ENCODE assay signal across 8 mouse cellular contexts in the genomic region with DNA sequence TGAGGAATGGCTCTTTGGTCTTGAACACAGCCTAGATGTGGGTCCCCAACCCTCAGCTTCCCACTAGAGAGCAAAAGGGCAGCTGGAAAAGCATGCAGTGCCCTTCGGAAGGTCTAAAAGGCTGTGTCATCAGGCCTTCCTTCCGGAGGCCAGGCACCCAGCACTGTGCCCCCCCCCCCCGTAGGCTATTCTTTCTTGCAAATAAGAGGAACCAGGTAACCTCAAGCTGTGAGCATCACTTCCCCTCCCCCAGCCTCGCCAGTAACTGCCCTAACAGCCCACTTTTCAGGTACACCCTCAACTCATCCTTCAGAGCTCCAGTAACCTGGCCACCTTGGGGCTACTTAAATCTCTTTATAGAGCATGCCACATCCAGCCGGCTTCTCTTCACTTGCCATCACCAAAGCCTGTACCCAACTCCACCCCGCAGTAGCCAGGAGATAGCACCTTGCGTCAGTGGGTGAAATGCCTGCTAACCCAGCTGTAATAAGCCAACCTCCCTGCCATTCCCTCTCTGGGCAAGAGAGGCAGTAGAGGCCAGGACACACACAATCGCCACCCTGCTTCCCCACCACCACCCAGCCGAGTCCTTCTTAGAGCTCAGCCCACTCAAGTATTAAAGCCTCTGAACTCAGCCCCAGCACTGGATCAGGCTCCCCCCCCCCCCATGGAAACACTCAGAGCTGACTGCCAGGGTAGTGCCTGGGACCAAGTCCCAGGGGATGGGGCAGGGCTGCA. TPM values are rescaled to one million over a fixed set of nuclear protein-coding genes. Genes with fewer than 3 reads are reported as not detected.
DNase-seq lines count a peak whose midpoint lies in the region; ATAC-seq lines count a peak whose summit lies in the region.

No protein-coding gene starts in this region.

- H3K36me3 ChIP-seq in heart, embryonic 12.5 days: no peaks in the 10 kb centered on the region
- H3K36me3 ChIP-seq in midbrain, embryonic 13.5 days: no peaks in the 10 kb centered on the region

- H3K4me3 ChIP-seq in heart, embryonic 12.5 days: no peak overlapping the region
- H3K4me3 ChIP-seq in midbrain, embryonic 13.5 days (replicated peaks): no peak overlapping the region

- intact Hi-C loops in heart, postnatal 25 days (cut with DNase I): loop anchor here (5.0 kb wide), 1 partner anchor 267 kb away; the partner anchor contains the start of gene Pex26

- peak; percentile 95 for DNase-seq in heart, adult 11 months
- no peak for DNase-seq in heart, postnatal 25 days (ENCODE audit: low spot score)
- peak; percentile 53 for DNase-seq in NIH3T3 (ENCODE audit: low read depth)
- DNase-seq in kidney, postnatal 36 days: peak; percentile 70 to 72
- DNase-seq in thymus, postnatal 10 days (ENCODE audit: low spot score in 2 of 2): peak; percentile 62
- no peak for DNase-seq in gastrocnemius, postnatal 4 days (ENCODE audit: low spot score in 2 of 2)

- H3K4me1 ChIP-seq in heart, embryonic 12.5 days (replicated peaks): peaks cover 29% of the 10 kb centered on the region
- peaks cover 10% of the 10 kb centered on the region for H3K4me1 ChIP-seq in midbrain, embryonic 13.5 days (replicated peaks)

- WGBS in heart, embryonic 12.5 days: 39% methylated on average over 9 of the region's 9 CpGs
- 37% methylated on average over 9 of the region's 9 CpGs for WGBS in midbrain, embryonic 13.5 days

- ATAC-seq in heart, embryonic 12.5 days (ENCODE audit: insufficient number of reproducible peaks, low FRiP score): no peak
- ATAC-seq in midbrain, embryonic 13.5 days: peak; percentile 6; the same call in 1 of the 2 replicates

- no peak overlapping the region for H3K9ac ChIP-seq in heart, embryonic 12.5 days
- no peak overlapping the region for H3K9ac ChIP-seq in midbrain, embryonic 13.5 days (replicated peaks)

- H3K27me3 ChIP-seq in heart, embryonic 12.5 days (replicated peaks): no peaks in the 10 kb centered on the region
- peaks cover 9% of the 10 kb centered on the region for H3K27me3 ChIP-seq in midbrain, embryonic 13.5 days

- H3K9me3 ChIP-seq in heart, embryonic 12.5 days (replicated peaks): no peaks in the 10 kb centered on the region
- no peaks in the 10 kb centered on the region for H3K9me3 ChIP-seq in midbrain, embryonic 13.5 days

- H3K4me2 ChIP-seq in heart, embryonic 12.5 days: 0 out of 2 replicates have a peak overlapping the region, but pooled peaks have one; percentile 9
- H3K4me2 ChIP-seq in midbrain, embryonic 13.5 days (replicated peaks): peak overlapping the region; percentile 94; the same call in 1 of the 2 replicates

- no peak overlapping the region for H3K27ac ChIP-seq in heart, embryonic 12.5 days (ENCODE audit: poor library complexity, severe bottlenecking)
- H3K27ac ChIP-seq in midbrain, embryonic 13.5 days: no peak overlapping the region

RNA-seq across cellular contexts. Expression of gene Bid, which starts 1.6 kb away (rescaled TPM):
- total RNA-seq in heart, postnatal 25 days (2021): 1 to 10 TPM in 1 of 2 experiments, under 1 TPM in 1; 0.89 to 1.2 TPM
- 9.3 and 10.3 TPM in 2 replicates for polyA plus RNA-seq in heart, embryonic 12.5 days (2016; fragmentation: Nextera tagmentation; extraction: Ambion mirVana)
- 27.2 and 28.1 TPM in 2 replicates for polyA plus RNA-seq in midbrain, embryonic 13.5 days (2015; fragmentation: Nextera tagmentation; extraction: Ambion mirVana)
- total RNA-seq in gastrocnemius, postnatal 4 days (2021): 1 to 10 TPM; 4.7 to 4.8 TPM

Comparison
In these comparisons a context has a peak if more than half of its experiments do, and no peak if none do; other contexts are left out.
1. DNase-seq: peak in heart, adult 11 months (single experiment), NIH3T3 (single experiment), kidney, postnatal 36 days (2 of 2) and thymus, postnatal 10 days (2 of 2); none in heart, postnatal 25 days (single experiment) and gastrocnemius, postnatal 4 days (0 of 2).